Mouse (Mus musculus): ENCODE measurements around the gene Rrp12. TPM values are rescaled to one million over a fixed set of nuclear protein-coding genes. Genes with fewer than 3 reads are reported as not detected.

Gene Rrp12
- polyA plus RNA-seq, 1 experiment = 3.0 TPM

DNA sequence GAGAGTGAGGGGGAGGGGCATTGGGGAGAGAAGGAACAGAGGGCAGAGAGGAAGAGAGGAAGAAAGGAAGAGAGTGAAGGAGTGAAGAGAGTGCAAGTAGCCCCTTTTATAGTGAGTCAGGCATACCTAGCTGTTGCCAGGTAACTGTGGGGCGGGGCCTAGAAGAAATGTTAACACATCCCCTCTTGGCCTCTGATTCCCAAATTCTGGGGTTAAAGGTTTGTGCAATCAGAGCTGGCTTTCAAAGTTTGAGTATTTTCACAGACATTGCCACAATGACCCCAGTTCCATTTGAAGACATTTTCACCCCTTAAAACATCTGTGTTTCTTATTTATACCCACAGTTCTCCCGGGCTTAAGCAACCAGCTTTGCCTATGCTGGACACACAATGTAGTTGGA, 9.3 kb upstream of the Rrp12 start:
- Histone ChIP-seq H3K36me3 (ENCODE audit: control insufficient read depth, insufficient read depth, low read length) (no peaks in the 10 kb centered on the region), H3K27ac (ENCODE audit: insufficient read depth, low read depth, low read length) (no peak overlapping the region), H3K4me1 (ENCODE audit: control insufficient read depth, insufficient read depth, insufficient read length, low read length) (peaks cover 6% of the 10 kb centered on the region; the same call in 1 of the 2 replicates), H3K27me3 (ENCODE audit: control insufficient read depth, insufficient read depth, low read length) (no peaks in the 10 kb centered on the region), H3K4me3 (ENCODE audit: low read depth, low read length) (no peak overlapping the region)
- WGBS = 84% methylated on average over 2 of the region's 2 CpGs
- TF ChIP-seq POLR2A (IDR thresholded peaks at IDR 0.05; ENCODE audit: low read depth, low read length) = no peak
- TF ChIP-seq CTCF (IDR thresholded peaks at IDR 0.05; ENCODE audit: extremely low read depth, insufficient read length, insufficient replicate concordance, low read depth, low read length) = no peak

GRCm38 (mm10) chr19:41902848-41903593, 7.0 kb upstream of the Rrp12 start:
- TF ChIP-seq POLR2A (IDR thresholded peaks at IDR 0.05; ENCODE audit: low read depth, low read length) = no peak
- no peak for TF ChIP-seq CTCF (IDR thresholded peaks at IDR 0.05; ENCODE audit: extremely low read depth, insufficient read length, insufficient replicate concordance, low read depth, low read length)
- 84% methylated on average over 10 of the region's 10 CpGs for WGBS
- Histone ChIP-seq H3K36me3 (ENCODE audit: control insufficient read depth, insufficient read depth, low read length) (no peaks in the 10 kb centered on the region), H3K27me3 (ENCODE audit: control insufficient read depth, insufficient read depth, low read length) (no peaks in the 10 kb centered on the region), H3K4me1 (ENCODE audit: control insufficient read depth, insufficient read depth, insufficient read length, low read length) (peaks cover 6% of the 10 kb centered on the region; the same call in 1 of the 2 replicates), H3K27ac (ENCODE audit: insufficient read depth, low read depth, low read length) (no peak overlapping the region), H3K4me3 (ENCODE audit: low read depth, low read length) (no peak overlapping the region)

GRCm38 (mm10) chr19:41901696-41902095, 5.7 kb upstream of the Rrp12 start:
- Histone ChIP-seq H3K27me3 (ENCODE audit: control insufficient read depth, insufficient read depth, low read length) (no peaks in the 10 kb centered on the region), H3K36me3 (ENCODE audit: control insufficient read depth, insufficient read depth, low read length) (no peaks in the 10 kb centered on the region), H3K27ac (ENCODE audit: insufficient read depth, low read depth, low read length) (no peak overlapping the region), H3K4me3 (ENCODE audit: low read depth, low read length) (no peak overlapping the region), H3K4me1 (ENCODE audit: control insufficient read depth, insufficient read depth, insufficient read length, low read length) (peaks cover under 1% of the 10 kb centered on the region; the same call in 1 of the 2 replicates)
- 37% methylated on average over 2 of the region's 2 CpGs for WGBS
- no peak for TF ChIP-seq CTCF (IDR thresholded peaks at IDR 0.05; ENCODE audit: extremely low read depth, insufficient read length, insufficient replicate concordance, low read depth, low read length)
- no peak for TF ChIP-seq POLR2A (IDR thresholded peaks at IDR 0.05; ENCODE audit: low read depth, low read length)

- Histone ChIP-seq H3K4me1 (ENCODE audit: control insufficient read depth, insufficient read depth, insufficient read length, low read length) (no peaks in the 10 kb centered on the region), H3K27ac (ENCODE audit: insufficient read depth, low read depth, low read length) (no peak overlapping the region), H3K4me3 (ENCODE audit: low read depth, low read length) (no peak overlapping the region), H3K36me3 (ENCODE audit: control insufficient read depth, insufficient read depth, low read length) (no peaks in the 10 kb centered on the region), H3K27me3 (ENCODE audit: control insufficient read depth, insufficient read depth, low read length) (no peaks in the 10 kb centered on the region)
- TF ChIP-seq CTCF (IDR thresholded peaks at IDR 0.05; ENCODE audit: extremely low read depth, insufficient read length, insufficient replicate concordance, low read depth, low read length) = no peak
- TF ChIP-seq POLR2A (IDR thresholded peaks at IDR 0.05; ENCODE audit: low read depth, low read length) = no peak
- WGBS = 77% methylated on average over 8 of the region's 8 CpGs
These were observed 4.6 kb upstream of the Rrp12 start for GRCm38 (mm10) chr19:41900495-41901090.

DNA sequence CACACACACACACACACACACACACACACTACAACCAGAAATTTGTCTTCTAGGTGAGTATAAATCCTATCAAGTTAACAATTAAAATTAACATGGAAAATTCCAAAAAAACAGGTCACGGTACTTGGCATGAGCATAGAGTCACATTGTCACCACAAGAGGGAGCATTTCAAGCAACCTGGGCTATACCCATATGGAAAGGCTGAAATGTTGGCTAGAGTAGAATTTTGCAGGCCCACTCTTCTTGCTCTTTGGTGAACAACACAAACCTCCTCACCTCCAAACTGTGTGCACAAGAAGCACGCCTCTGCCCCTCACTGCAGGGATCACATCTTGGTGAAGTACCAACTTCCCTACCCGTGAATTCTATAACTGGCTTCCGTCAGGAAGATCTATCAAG, 2.9 kb upstream of the Rrp12 start:
- Histone ChIP-seq H3K4me3 (ENCODE audit: low read depth, low read length) (no peak overlapping the region), H3K27ac (ENCODE audit: insufficient read depth, low read depth, low read length) (no peak overlapping the region), H3K36me3 (ENCODE audit: control insufficient read depth, insufficient read depth, low read length) (no peaks in the 10 kb centered on the region), H3K4me1 (ENCODE audit: control insufficient read depth, insufficient read depth, insufficient read length, low read length) (peaks cover 6% of the 10 kb centered on the region; the same call in 1 of the 2 replicates), H3K27me3 (ENCODE audit: control insufficient read depth, insufficient read depth, low read length) (no peaks in the 10 kb centered on the region)
- 53% methylated on average over 4 of the region's 4 CpGs for WGBS
- TF ChIP-seq POLR2A (IDR thresholded peaks at IDR 0.05; ENCODE audit: low read depth, low read length) (no peak), CTCF (IDR thresholded peaks at IDR 0.05; ENCODE audit: extremely low read depth, insufficient read length, insufficient replicate concordance, low read depth, low read length) (peak; percentile 31; the same call in 1 of the 2 replicates)

- Histone ChIP-seq H3K27ac (ENCODE audit: insufficient read depth, low read depth, low read length) (no peak overlapping the region), H3K36me3 (ENCODE audit: control insufficient read depth, insufficient read depth, low read length) (no peaks in the 10 kb centered on the region), H3K4me3 (ENCODE audit: low read depth, low read length) (peak overlapping the region; percentile 75), H3K27me3 (ENCODE audit: control insufficient read depth, insufficient read depth, low read length) (no peaks in the 10 kb centered on the region), H3K4me1 (ENCODE audit: control insufficient read depth, insufficient read depth, insufficient read length, low read length) (peaks cover 6% of the 10 kb centered on the region; the same call in 1 of the 2 replicates)
- 11% methylated on average over 18 of the region's 18 CpGs for WGBS
- TF ChIP-seq CTCF (IDR thresholded peaks at IDR 0.05; ENCODE audit: extremely low read depth, insufficient read length, insufficient replicate concordance, low read depth, low read length) (no peak), POLR2A (IDR thresholded peaks at IDR 0.05; ENCODE audit: low read depth, low read length) (no peak)
These were observed 342 bp upstream of the Rrp12 start for GRCm38 (mm10) chr19:41896319-41896711.

- WGBS = 14% methylated on average over 7 of the region's 7 CpGs
These were observed 1.0 kb downstream of the Rrp12 start for GRCm38 (mm10) chr19:41894959-41895358.

More at GRCm38 (mm10) chr19:41894959-41895358, 1.0 kb downstream of the Rrp12 start:
- Histone ChIP-seq H3K4me1 (ENCODE audit: control insufficient read depth, insufficient read depth, insufficient read length, low read length) (peaks cover 6% of the 10 kb centered on the region; the same call in 1 of the 2 replicates), H3K4me3 (ENCODE audit: low read depth, low read length) (peak overlapping the region; percentile 75), H3K27me3 (ENCODE audit: control insufficient read depth, insufficient read depth, low read length) (no peaks in the 10 kb centered on the region), H3K36me3 (ENCODE audit: control insufficient read depth, insufficient read depth, low read length) (peaks cover 2% of the 10 kb centered on the region), H3K27ac (ENCODE audit: insufficient read depth, low read depth, low read length) (peak overlapping the region; percentile 7; the same call in 1 of the 2 replicates)
- no peak for TF ChIP-seq POLR2A (IDR thresholded peaks at IDR 0.05; ENCODE audit: low read depth, low read length)
- TF ChIP-seq CTCF (IDR thresholded peaks at IDR 0.05; ENCODE audit: extremely low read depth, insufficient read length, insufficient replicate concordance, low read depth, low read length) = no peak

Measured in small intestine, adult 2 months (tissue).